Mouse (Mus musculus): Measurements from ENCODE around the gene Pth2r. TPM values are rescaled to one million over a fixed set of nuclear protein-coding genes. Genes with fewer than 3 reads are reported as not detected.

Gene Pth2r
- total RNA-seq, 4 experiments from 2014 or later, result 0.41 to 0.98 (median 0.72) TPM

Other genes with a start within 250 kb of the Pth2r start
- gene Akr1cl, start 249.3 kb upstream of the Pth2r start, total RNA-seq (2022), result under 1 TPM in 3 of 4 experiments, not detected in 1; 0.47 to 0.57 (median 0.54) TPM
- gene Cryge, start 230.9 kb upstream of the Pth2r start, total RNA-seq (2022), result not detected
- gene Crygd, start 218.6 kb upstream of the Pth2r start, total RNA-seq (2022), result not detected
- not detected for gene Crygc, start 208.4 kb upstream of the Pth2r start, total RNA-seq (2022)
- gene Crygb, start 199.8 kb upstream of the Pth2r start, total RNA-seq (2022), result not detected
- 1 to 10 TPM in 3 of 4 experiments, not detected in 1; 1.4 to 2.0 (median 1.6) TPM for gene Cryga, start 178.7 kb upstream of the Pth2r start, total RNA-seq (2022)
- gene Gm28845, start 162.5 kb upstream of the Pth2r start, total RNA-seq (2022), result not detected
- 10 to 100 TPM; 10.1 to 11.2 (median 10.7) TPM for gene D630023F18Rik, start 158.8 kb upstream of the Pth2r start, total RNA-seq (2022)
- gene Idh1, start 95.6 kb upstream of the Pth2r start, total RNA-seq (2022), result 10 to 100 TPM; 46.0 to 56.9 (median 53.5) TPM
- gene Pikfyve, start 95.4 kb upstream of the Pth2r start, total RNA-seq (2022), result 10 to 100 TPM; 44.0 to 49.6 (median 48.1) TPM